ENCODE assay signal across 11 mouse cellular contexts in the genomic region with DNA sequence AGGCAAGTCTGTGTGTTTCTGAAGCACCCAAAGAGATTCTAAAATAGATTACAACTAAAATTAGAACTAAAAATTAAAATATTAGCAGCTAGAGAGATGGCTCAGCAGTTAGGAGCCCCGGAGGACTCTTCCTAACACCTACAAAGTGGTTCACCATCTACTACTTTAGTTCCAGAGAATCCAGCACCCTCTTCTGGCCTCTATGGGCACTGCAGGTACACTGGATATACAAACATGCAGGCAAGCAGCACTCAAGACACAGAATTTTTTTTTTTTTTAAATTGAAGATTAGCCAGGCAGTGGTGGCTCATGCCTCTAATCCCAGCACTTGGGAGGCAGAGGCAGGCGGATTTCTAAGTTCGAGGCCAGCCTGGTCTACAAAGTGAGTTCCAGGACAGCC. TPM values are rescaled to one million over a fixed set of nuclear protein-coding genes. Genes with fewer than 3 reads are reported as not detected.
DNase-seq lines count a peak whose midpoint lies in the region; ATAC-seq and TF ChIP-seq lines count a peak whose summit lies in the region.
"Had no signal": no experiment of that assay in that cellular context is flagged by ENCODE, and none has a peak within 500 bp of the region (broad histone marks: within the 10 kb centered on the region; RNA-seq: fewer than 3 reads in every experiment).

No protein-coding gene starts in this region.

- peak; percentile 27 for TF ChIP-seq RAD21 in MEL (IDR thresholded peaks at IDR 0.05; ENCODE audit: low read depth, low read length)

- TF ChIP-seq EP300 in MEL (IDR thresholded peaks at IDR 0.05; ENCODE audit: low read depth in 1 of 2, low read length in 2 of 2) = no peak

- H3K79me2 ChIP-seq in MEL (ENCODE audit: control insufficient read depth, insufficient read depth, low read length, poor library complexity) = no peaks in the 10 kb centered on the region

- peaks cover 0 to 32% of the 10 kb centered on the region in 2 experiments; a peak in 2 of 4 replicates for H3K36me3 ChIP-seq in MEL (ENCODE audit: control insufficient read depth in 1 of 2, insufficient read depth in 2 of 2, low read length in 2 of 2)
- H3K36me3 ChIP-seq in midbrain, postnatal 0 days (ENCODE audit: insufficient read depth, low read length) = peaks cover 63% of the 10 kb centered on the region

- no peak overlapping the region for H3K4me2 ChIP-seq in midbrain, postnatal 0 days (ENCODE audit: low read depth, low read length, poor library complexity, severe bottlenecking)
- H3K4me2 ChIP-seq: stomach, embryonic 15.5 days had no signal

- peak; percentile 58; the same call in 1 of the 2 replicates for ATAC-seq in erythroblast, adult 5-6 weeks (replicated peaks; ENCODE audit: low FRiP score, poor library complexity, severe bottlenecking)
- ATAC-seq in midbrain, postnatal 0 days (ENCODE audit: low FRiP score) = no peak

- TF ChIP-seq CTCF in MEL (IDR thresholded peaks at IDR 0.05 in 2 of 3, conservative IDR thresholded peaks at IDR 0.05 in 1 of 3; ENCODE audit: control insufficient read depth in 1 of 3, insufficient read depth in 1 of 3, low read depth in 2 of 3, low read length in 3 of 3, poor library complexity in 1 of 3, severe bottlenecking in 1 of 3) = peak; percentile 54 to 69 (median 66)
- peak; percentile 71 for TF ChIP-seq CTCF in midbrain, postnatal 0 days (IDR thresholded peaks at IDR 0.05)

- WGBS in midbrain, postnatal 0 days = 93% methylated on average over 3 of the region's 3 CpGs

- TF ChIP-seq POLR2A in MEL (IDR thresholded peaks at IDR 0.05; ENCODE audit: control insufficient read depth in 1 of 2, insufficient read depth in 1 of 2, low read depth in 1 of 2, low read length in 2 of 2, poor library complexity in 1 of 2) = no peak

- H3K9ac ChIP-seq in MEL (ENCODE audit: control insufficient read depth, low read depth, low read length, poor library complexity, severe bottlenecking) = no peak overlapping the region
- H3K9ac ChIP-seq in midbrain, postnatal 0 days (replicated peaks; ENCODE audit: low read length, poor library complexity, severe bottlenecking) = no peak overlapping the region
- H3K9ac ChIP-seq: stomach, embryonic 15.5 days had no signal

- no peaks in the 10 kb centered on the region for H3K4me1 ChIP-seq in MEL (ENCODE audit: control insufficient read depth in 1 of 2, insufficient read depth in 2 of 2, low read length in 2 of 2)
- no peaks in the 10 kb centered on the region for H3K4me1 ChIP-seq in midbrain, postnatal 0 days (ENCODE audit: insufficient read depth, low read length)
- H3K4me1 ChIP-seq: stomach, embryonic 15.5 days had no signal

- no peak overlapping the region for H3K27ac ChIP-seq in MEL (ENCODE audit: control insufficient read depth, low read depth, low read length)
- no peak overlapping the region for H3K27ac ChIP-seq in midbrain, postnatal 0 days (ENCODE audit: low read depth, low read length)
- H3K27ac ChIP-seq: stomach, embryonic 15.5 days had no signal

- no peak overlapping the region for H3K4me3 ChIP-seq in MEL (ENCODE audit: control insufficient read depth in 1 of 2, insufficient read depth in 1 of 2, low read depth in 2 of 2, low read length in 2 of 2)
- no peak overlapping the region for H3K4me3 ChIP-seq in midbrain, postnatal 0 days (ENCODE audit: low read depth, low read length)
- H3K4me3 ChIP-seq: stomach, embryonic 15.5 days had no signal

- H3K9me3 ChIP-seq in MEL (replicated peaks; ENCODE audit: insufficient read depth, low read length) = no peaks in the 10 kb centered on the region
- H3K9me3 ChIP-seq in midbrain, postnatal 0 days (ENCODE audit: low read length) = no peaks in the 10 kb centered on the region
- H3K9me3 ChIP-seq: stomach, embryonic 15.5 days had no signal

- DNase-seq in adrenal gland, postnatal 10 days = peak; percentile 62
- DNase-seq in adrenal gland, adult 18-20 months (ENCODE audit: low spot score in 2 of 2) = no peak
- peak; percentile 61 for DNase-seq in layer of hippocampus, adult 11-12 months (ENCODE audit: low spot score)
- no peak for DNase-seq in layer of hippocampus, adult 8-10 months (ENCODE audit: low spot score in 2 of 2)
- peak; percentile 85 for DNase-seq in MEL (ENCODE audit: low read depth, low spot score)
- peak; percentile 69 for DNase-seq in midbrain, postnatal 0 days (ENCODE audit: low spot score)
- DNase-seq in ovary, adult 18-20 months (ENCODE audit: low spot score) = no peak

- H3K27me3 ChIP-seq in MEL (ENCODE audit: control insufficient read depth in 1 of 2, insufficient read depth in 2 of 2, low read length in 2 of 2) = no peaks in the 10 kb centered on the region
- no peaks in the 10 kb centered on the region for H3K27me3 ChIP-seq in midbrain, postnatal 0 days (ENCODE audit: insufficient read depth, low read length)
- H3K27me3 ChIP-seq: stomach, embryonic 15.5 days had no signal

TF ChIP-seq in MEL, 35 proteins besides CTCF, POLR2A, EP300 and RAD21:
- TF ChIP-seq ZNF384 (IDR thresholded peaks at IDR 0.05; ENCODE audit: low read depth, low read length) (peak; percentile 88), SIN3A (IDR thresholded peaks at IDR 0.05; ENCODE audit: low read length) (0 out of 2 replicates have a peak, but pooled peaks have one; percentile 8), SMC3 (IDR thresholded peaks at IDR 0.05; ENCODE audit: low read depth, low read length) (peak; percentile 53), TBP (IDR thresholded peaks at IDR 0.05; ENCODE audit: low read depth, low read length) (no peak)

RNA-seq across cellular contexts. Expression of gene Tmem116, which starts 8.1 kb away (rescaled TPM):
- total RNA-seq in adrenal gland, postnatal 10 days (2021) = 1 to 10 TPM; 3.3 to 4.8 TPM
- total RNA-seq in adrenal gland, adult 18-20 months (2021) = 1 to 10 TPM; 2.1 to 2.3 TPM
- 1 to 10 TPM; 7.2 to 9.5 (median 8.5) TPM for total RNA-seq in layer of hippocampus, adult 8-10 months (2022)
- 1.6 and 1.7 TPM in 2 replicates for total RNA-seq in MEL (2012; rRNA removed)
- 1 to 10 TPM in 1 of 2 experiments, not detected in 1; 2.6 TPM for polyA plus RNA-seq in MEL (2012; ENCODE audit: insufficient read depth in 1 of 2, insufficient read length in 2 of 2, low read depth in 1 of 2, low replicate concordance in 2 of 2, missing spikeins in 1 of 2)
- total RNA-seq in erythroblast, adult 5-6 weeks (2015; ENCODE audit: low replicate concordance) = not detected in 2 replicates
- total RNA-seq in erythroblast, adult 5-6 weeks (2017; ENCODE audit: low replicate concordance) = 0.42 and 1.4 TPM in 2 replicates
- 0.66 and 4.6 TPM in 2 replicates for total RNA-seq in midbrain, postnatal 0 days (2014; rRNA removed)
- polyA plus RNA-seq in midbrain, postnatal 0 days (2015; fragmentation: Nextera tagmentation; extraction: Ambion mirVana) = 2.0 and 2.5 TPM in 2 replicates

RNA-seq across cellular contexts. Expression of gene Erp29, which starts 8.8 kb away (rescaled TPM):
- total RNA-seq in adrenal gland, postnatal 10 days (2021) = 100 to 1,000 TPM; 115 to 128 TPM
- 100 to 1,000 TPM in 1 of 2 experiments, 10 to 100 TPM in 1; 97.1 to 106 TPM for total RNA-seq in adrenal gland, adult 18-20 months (2021)
- 100 to 1,000 TPM; 138 to 165 (median 145) TPM for total RNA-seq in layer of hippocampus, adult 8-10 months (2022)
- 159 and 167 TPM in 2 replicates for total RNA-seq in MEL (2012; rRNA removed)
- polyA plus RNA-seq in MEL (2012; ENCODE audit: insufficient read depth in 1 of 2, insufficient read length in 2 of 2, low read depth in 1 of 2, low replicate concordance in 2 of 2, missing spikeins in 1 of 2) = 100 to 1,000 TPM in 1 of 2 experiments, not detected in 1; 244 TPM
- 37.8 and 44.6 TPM in 2 replicates for total RNA-seq in erythroblast, adult 5-6 weeks (2015; ENCODE audit: low replicate concordance)
- 76.1 and 121 TPM in 2 replicates for total RNA-seq in erythroblast, adult 5-6 weeks (2017; ENCODE audit: low replicate concordance)
- 70.8 and 86.6 TPM in 2 replicates for total RNA-seq in midbrain, postnatal 0 days (2014; rRNA removed)
- polyA plus RNA-seq in midbrain, postnatal 0 days (2015; fragmentation: Nextera tagmentation; extraction: Ambion mirVana) = 187 and 202 TPM in 2 replicates

RNA-seq across cellular contexts. Expression of gene Naa25, which starts 45.8 kb away (rescaled TPM):
- total RNA-seq in adrenal gland, postnatal 10 days (2021) = 10 to 100 TPM; 31.0 to 32.1 TPM
- 10 to 100 TPM; 38.8 to 40.4 TPM for total RNA-seq in adrenal gland, adult 18-20 months (2021)
- 10 to 100 TPM; 36.6 to 45.8 (median 38.1) TPM for total RNA-seq in layer of hippocampus, adult 8-10 months (2022)
- 53.0 and 56.4 TPM in 2 replicates for total RNA-seq in MEL (2012; rRNA removed)
- polyA plus RNA-seq in MEL (2012; ENCODE audit: insufficient read depth in 1 of 2, insufficient read length in 2 of 2, low read depth in 1 of 2, low replicate concordance in 2 of 2, missing spikeins in 1 of 2) = 10 to 100 TPM in 1 of 2 experiments, not detected in 1; 59.6 TPM
- 7.9 and 10.4 TPM in 2 replicates for total RNA-seq in erythroblast, adult 5-6 weeks (2015; ENCODE audit: low replicate concordance)
- 14.2 and 16.6 TPM in 2 replicates for total RNA-seq in erythroblast, adult 5-6 weeks (2017; ENCODE audit: low replicate concordance)
- total RNA-seq in midbrain, postnatal 0 days (2014; rRNA removed) = 41.8 and 45.1 TPM in 2 replicates
- polyA plus RNA-seq in midbrain, postnatal 0 days (2015; fragmentation: Nextera tagmentation; extraction: Ambion mirVana) = 37.8 and 42.1 TPM in 2 replicates

RNA-seq across cellular contexts. Expression of gene Trafd1, which starts 58.1 kb away (rescaled TPM):
- total RNA-seq in adrenal gland, postnatal 10 days (2021) = 10 to 100 TPM; 52.3 TPM
- total RNA-seq in adrenal gland, adult 18-20 months (2021) = 10 to 100 TPM; 41.6 to 49.4 TPM
- 10 to 100 TPM; 71.6 to 88.3 (median 78.0) TPM for total RNA-seq in layer of hippocampus, adult 8-10 months (2022)
- total RNA-seq in MEL (2012; rRNA removed) = 12.9 and 15.4 TPM in 2 replicates
- polyA plus RNA-seq in MEL (2012; ENCODE audit: insufficient read depth in 1 of 2, insufficient read length in 2 of 2, low read depth in 1 of 2, low replicate concordance in 2 of 2, missing spikeins in 1 of 2) = 10 to 100 TPM in 1 of 2 experiments, not detected in 1; 21.4 TPM
- 19.4 and 30.3 TPM in 2 replicates for total RNA-seq in erythroblast, adult 5-6 weeks (2015; ENCODE audit: low replicate concordance)
- total RNA-seq in erythroblast, adult 5-6 weeks (2017; ENCODE audit: low replicate concordance) = 19.3 and 26.5 TPM in 2 replicates
- 98.2 and 110 TPM in 2 replicates for total RNA-seq in midbrain, postnatal 0 days (2014; rRNA removed)
- 119 and 124 TPM in 2 replicates for polyA plus RNA-seq in midbrain, postnatal 0 days (2015; fragmentation: Nextera tagmentation; extraction: Ambion mirVana)

RNA-seq across cellular contexts. Expression of gene Adam1b, which starts 59.7 kb away (rescaled TPM):
- not detected for total RNA-seq in adrenal gland, postnatal 10 days (2021)
- not detected for total RNA-seq in adrenal gland, adult 18-20 months (2021)
- not detected for total RNA-seq in layer of hippocampus, adult 8-10 months (2022)
- total RNA-seq in MEL (2012; rRNA removed) = not detected in 2 replicates
- under 1 TPM in 1 of 2 experiments, not detected in 1; 0.06 TPM for polyA plus RNA-seq in MEL (2012; ENCODE audit: insufficient read depth in 1 of 2, insufficient read length in 2 of 2, low read depth in 1 of 2, low replicate concordance in 2 of 2, missing spikeins in 1 of 2)
- not detected in 2 replicates for total RNA-seq in erythroblast, adult 5-6 weeks (2015; ENCODE audit: low replicate concordance)
- not detected in 2 replicates for total RNA-seq in erythroblast, adult 5-6 weeks (2017; ENCODE audit: low replicate concordance)
- total RNA-seq in midbrain, postnatal 0 days (2014; rRNA removed) = not detected in 2 replicates
- not detected in 2 replicates for polyA plus RNA-seq in midbrain, postnatal 0 days (2015; fragmentation: Nextera tagmentation; extraction: Ambion mirVana)
- total RNA-seq: gastrocnemius, postnatal 4 days had no signal
- polyA plus RNA-seq: C2C12 had no signal

Comparison
In these comparisons a context has a peak if more than half of its experiments do, and no peak if none do; other contexts are left out.
1. DNase-seq: peak in adrenal gland, postnatal 10 days (single experiment), layer of hippocampus, adult 11-12 months (single experiment), MEL (single experiment) and midbrain, postnatal 0 days (single experiment); none in adrenal gland, adult 18-20 months (0 of 2), layer of hippocampus, adult 8-10 months (0 of 2) and ovary, adult 18-20 months (single experiment).